Mouse (Mus musculus) layer of hippocampus, postnatal 10 days (tissue): Measurements from ENCODE around the gene Lrrc56. TPM values are rescaled to one million over a fixed set of nuclear protein-coding genes. Genes with fewer than 3 reads are reported as not detected.
A peak's percentile ranks its signal among the peaks of the same experiment; 100 is the strongest.
"Not testable (repeated sequence)": the region's sequence is repeated elsewhere in the genome, so short reads cannot be mapped to it uniquely, and the experiment has no call there.

ENCODE experiments used
- DNase-seq, 2 experiments: peaks; one replicate each; pipeline ENCODE4 v3.0.0; 2021; ENCODE audit warnings: low spot score in 2 of 2
- total RNA-seq, 2 experiments: library from RNA; stranded (reverse); gene quantifications; 2 replicates each; pipeline ENCODE4 v1.2.3; 2021

Lrrc56 gene
- total RNA-seq, 2 experiments from 2014 or later, result 5.0 to 5.8 TPM

DNA sequence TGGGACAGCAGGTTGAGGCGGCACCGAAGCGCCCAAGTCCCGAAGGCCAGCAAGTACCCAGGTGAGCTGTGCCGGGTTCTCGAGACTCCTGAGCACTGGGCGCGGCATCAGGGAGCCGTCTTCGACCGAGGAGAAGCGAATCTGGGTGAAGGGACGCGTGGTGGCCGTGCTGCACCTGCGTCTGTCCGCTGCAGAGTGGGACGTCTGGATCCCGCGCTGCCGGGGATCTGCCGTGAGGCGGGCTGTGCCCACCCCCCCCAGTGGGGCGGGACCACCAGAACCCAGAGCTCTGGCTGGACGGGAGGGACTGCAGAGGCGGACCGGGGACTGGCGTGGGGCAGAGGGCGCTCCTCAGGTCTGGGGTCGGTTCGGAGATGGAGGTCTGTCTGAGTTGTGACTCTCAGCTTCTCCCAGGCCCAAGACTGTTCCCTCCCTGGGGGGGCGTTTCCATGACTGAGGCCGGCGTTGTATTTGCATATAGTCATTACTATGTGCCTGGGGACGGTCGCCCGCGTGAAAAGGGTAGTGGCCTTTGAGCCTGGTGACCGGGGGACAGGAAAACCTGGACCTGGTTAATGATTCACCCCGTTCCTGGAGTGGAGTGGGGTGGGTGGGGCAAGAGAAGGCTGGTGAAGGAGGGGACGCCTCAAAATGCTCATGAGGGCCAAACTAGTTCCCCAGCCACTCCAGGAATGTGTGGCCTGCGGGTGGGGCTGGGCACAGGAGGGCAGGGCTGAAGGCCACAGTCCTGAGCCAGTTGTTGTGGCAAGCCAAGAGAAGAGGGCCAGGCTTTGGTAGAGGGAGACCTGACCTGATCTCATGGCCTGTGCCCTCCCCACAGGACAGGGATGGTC lies 22.1 kb downstream of the Lrrc56 start:
- peak in 1 of 2 experiments; percentile 22 for DNase-seq

DNA sequence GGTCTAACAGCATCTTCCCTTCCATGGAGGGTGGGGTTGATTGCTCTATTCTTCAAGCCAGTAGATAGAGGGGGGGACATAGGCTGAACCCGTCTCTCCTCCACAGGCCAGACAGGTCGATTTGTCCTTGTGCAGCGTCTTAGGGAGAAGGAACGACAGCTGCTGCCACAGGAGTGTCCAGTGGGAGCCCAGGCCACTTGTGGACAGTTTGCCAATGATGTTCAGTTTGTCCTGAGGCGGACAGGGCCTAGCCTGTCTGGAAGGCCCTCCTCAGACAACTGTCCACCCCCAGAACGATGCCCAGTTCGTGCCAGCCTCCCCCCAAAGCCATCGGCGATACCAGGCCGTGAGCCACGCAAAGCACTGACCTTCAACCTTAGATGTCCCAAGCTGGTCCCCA lies 22.9 kb downstream of the Lrrc56 start:
- no peak for DNase-seq

DNA sequence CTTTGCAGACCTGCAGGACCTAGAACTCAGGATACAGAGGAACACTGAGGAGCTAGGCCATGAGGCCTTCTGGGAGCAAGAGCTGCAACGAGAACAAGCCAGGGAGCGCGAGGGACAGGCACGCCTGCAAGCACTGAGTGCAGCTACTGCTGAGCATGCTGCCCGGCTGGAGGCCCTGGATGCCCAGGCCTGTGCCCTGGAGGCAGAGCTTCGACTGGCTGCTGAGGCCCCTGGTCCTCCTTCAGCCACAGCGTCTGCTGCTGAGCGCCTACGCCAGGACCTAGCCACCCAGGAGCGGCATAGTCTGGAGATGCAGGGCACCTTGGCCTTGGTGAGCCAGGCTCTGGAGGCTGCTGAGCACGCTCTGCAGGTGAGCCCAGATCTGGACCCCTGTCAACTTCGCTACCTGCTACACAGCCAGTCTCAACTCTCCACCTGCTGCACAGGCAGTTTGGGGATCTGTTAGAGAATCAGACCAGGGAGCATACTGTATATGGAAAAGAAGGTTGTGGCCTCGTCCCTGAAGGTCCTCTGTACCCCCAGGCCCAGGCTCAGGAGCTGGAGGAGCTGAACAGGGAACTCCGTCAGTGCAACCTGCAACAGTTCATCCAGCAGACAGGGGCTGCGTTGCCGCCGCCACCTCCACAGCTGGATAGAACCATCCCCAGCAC lies 23.5 kb downstream of the Lrrc56 start:
- no peak for DNase-seq

DNA sequence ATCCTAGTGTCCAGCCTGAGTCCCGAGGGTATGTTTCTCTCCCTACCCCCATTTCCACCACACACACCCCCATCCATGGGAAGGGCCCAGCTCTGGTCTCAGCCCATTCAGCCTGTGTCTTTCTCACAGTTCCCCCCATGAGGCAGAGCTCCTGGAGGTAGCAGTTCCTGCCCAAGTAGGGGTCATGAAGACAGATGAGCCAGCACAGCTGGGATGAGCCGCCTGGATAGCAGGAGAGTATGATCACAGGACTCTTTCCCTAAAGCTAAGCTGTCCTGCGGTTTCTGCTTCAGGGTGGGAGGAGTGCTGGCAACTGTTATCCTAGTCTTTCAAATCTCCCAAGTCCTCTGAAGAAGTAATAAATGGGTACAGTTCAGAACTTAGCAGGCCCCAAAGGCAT lies 24.2 kb downstream of the Lrrc56 start:
- no peak for DNase-seq

DNA sequence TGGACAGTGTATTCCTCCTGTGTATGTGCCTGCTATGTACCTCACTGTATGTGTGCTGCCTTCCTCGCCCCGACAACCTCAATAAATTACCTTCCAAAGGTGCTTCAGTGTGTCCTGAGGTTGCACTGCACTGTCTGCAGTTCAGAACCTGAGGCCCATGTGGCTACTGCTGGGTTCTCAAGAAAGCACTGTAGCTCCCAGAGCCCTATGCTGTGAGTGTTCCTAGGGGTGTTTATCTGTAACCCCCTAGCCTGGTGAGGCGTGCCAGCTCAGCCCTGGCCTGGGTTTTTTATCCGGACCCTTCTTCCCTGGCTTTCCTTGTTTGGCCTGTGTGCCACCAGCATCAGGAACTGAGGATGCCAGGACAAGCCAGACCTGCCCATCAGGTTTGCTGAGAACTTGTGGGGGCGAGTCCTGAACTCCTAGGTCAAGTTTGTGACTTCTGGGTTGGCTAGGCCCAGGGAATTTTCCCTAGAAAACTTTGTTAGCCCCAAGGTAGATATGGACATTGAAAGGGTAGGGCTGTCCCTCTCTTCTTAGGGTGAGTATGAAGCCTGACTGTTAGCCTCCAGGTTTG lies 24.7 kb downstream of the Lrrc56 start:
- DNase-seq, result no peak

DNA sequence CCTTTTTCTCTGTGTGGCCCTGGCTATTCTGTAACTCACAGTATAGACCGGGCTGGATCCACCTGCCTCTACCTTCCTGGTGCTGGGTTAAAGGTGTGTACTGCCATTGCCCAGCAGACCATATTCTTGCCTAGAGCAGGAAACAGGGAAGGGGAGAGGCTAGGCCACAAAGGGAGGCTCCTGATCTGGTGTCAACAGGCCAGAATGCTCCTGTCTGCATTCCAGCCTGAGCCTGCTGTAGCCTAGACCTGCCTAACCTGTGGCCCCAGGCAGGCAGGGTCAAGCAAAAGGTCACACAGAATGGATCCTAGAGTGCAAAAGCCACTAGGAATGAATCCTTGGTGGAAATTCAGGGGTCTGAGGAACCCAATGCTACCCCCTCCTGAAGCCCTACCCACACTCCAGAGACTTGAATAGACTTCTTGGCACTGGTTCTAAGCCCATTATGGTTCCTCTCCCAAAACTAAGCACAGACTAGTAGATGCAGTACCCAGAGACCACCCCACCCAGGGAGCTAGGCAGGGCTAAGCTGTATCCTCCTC lies 25.7 kb downstream of the Lrrc56 start:
- DNase-seq, result no peak

DNA sequence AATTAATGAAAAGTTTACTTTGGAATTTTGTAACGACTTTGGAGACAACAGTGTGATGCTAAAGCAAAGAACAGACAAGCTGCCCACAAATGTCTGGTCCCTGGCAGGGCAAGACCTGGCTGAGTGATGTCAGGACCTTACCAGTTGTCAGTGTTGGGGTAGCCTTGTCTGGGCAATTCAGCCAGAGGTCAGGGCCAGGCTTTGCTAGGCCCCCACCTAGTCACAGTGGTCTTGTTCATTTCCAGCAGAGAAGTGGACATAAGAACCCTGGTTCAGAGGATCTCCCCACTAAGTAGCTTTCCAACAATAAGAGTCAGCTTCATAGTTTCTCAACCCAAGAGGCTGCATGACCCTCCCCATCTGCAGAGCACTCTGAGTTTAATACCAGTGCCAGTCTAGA lies 26.4 kb downstream of the Lrrc56 start:
- no peak for DNase-seq

DNA sequence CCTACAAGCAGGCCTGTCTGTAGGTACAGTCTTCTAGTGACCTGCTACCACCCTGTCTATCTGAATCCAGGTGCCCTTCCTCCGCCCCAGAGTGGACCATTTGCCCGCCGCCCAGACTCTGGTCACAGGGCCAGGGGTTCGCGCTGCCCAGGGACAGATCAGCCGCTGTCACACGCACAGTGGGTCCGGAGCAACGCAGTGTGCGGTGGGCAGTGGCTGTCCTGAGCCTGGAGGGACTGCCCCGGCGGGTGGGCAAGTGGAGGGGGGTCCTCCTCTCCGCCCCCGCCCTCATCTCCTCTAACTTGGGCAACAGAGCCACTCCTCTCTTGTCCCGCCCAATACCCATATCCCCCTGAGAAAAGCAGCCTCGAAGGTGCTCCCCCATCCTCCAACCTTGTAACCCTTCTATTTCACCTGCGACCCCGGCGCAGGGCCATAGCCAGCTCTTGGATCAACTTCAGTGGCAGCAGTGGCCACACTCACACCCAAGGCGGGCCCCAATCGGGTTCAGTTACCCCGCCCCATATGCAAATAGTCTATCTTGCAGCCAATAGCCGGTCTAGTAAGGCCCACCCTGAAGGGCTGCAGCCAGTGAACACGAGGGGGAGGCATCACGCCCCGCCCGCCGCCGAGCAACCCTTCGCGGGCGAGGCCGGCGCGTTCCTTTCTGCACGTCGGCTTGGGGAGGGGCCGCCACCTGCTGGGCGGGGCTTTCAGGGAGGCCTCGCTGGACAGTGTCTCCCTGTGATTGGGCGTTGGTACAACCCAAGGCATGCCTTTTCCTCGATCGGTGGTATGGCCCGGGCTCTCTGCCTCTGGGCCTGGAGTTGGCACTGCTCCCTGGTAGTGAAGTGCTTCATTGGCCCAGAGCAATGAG lies 27.5 kb downstream of the Lrrc56 start:
- DNase-seq, result peak; percentile 91 to 93

DNA sequence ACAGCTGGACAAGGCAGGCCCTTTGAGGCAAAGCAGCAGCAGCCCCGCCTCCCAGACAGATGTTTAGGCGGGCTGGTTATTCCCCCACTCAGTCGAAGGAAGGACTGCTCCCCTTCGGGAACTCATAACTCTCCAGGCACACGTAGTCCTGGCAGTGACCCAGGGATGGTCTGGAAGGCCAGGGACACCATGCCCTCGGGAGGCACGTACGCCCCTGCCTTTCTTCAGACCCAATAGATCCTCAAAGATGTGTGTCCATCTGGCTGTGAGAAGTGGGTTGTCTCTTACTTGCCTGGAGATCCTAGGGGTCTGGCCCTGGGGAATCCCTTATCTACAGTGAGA lies 28.1 kb downstream of the Lrrc56 start:
- no peak for DNase-seq

DNA sequence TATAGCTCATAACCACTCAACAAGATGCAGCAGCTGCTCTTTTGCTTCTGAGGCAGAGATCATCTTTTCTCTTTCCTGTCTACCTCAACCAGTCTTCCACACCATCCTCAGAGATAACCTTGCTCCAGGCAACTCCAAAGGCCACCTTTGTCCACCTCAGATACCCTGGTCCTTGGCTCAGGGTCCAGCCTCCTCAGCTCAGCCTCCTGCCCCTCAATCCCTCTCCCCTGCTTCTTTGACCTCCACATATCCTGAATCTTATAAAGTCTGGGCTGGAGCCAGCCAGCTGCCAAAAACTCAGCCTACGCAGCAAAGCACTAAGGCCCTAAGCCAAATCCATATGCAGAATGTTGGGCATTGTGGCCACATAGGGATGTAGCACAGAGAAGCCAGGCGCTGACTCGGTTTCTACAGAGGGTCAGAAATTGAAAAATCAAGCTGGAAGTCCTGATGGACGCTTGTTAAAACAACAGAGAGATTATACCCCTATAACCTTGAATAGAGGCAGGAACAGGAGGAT lies 28.8 kb downstream of the Lrrc56 start:
- DNase-seq, result no peak

DNA sequence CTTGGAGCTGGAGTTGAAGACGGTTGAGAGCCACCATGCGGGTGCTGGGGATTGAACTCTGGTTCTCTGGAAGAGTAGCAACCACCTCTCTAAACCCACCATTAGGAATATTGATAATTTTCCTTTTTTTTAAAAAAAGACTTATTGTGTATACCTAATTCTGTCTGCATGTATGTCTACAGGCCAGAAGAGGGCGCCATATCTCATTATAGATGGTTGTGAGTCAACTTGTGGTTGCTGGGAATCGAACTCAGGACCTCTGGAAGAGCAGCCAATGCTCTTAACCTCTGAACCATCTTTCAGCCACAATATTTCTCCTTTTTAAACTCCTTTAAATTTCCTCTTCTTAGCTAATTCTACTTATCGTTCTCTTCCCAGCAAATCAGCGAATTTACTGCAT lies 32.6 kb downstream of the Lrrc56 start:
- no peak for DNase-seq

DNA sequence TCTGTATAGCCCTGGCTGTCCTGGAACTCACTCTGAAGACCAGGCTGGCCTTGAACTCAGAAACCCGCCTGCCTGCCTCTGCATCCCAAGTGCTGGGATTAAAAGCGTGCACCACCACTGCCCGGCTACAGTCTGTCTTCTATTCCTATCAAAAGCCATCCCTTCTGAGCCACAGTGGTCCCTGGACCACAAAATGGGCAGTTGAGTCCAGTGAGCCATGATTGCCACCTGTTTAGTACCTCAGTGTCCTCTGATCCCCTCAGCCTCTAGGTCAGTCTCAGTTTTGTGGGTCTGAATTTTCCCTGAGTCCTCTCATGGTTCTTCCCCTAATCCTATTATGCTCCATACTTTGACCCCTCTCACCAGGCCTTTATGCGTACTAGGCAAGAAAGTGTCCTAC lies 33.8 kb downstream of the Lrrc56 start:
- DNase-seq, result no peak

DNA sequence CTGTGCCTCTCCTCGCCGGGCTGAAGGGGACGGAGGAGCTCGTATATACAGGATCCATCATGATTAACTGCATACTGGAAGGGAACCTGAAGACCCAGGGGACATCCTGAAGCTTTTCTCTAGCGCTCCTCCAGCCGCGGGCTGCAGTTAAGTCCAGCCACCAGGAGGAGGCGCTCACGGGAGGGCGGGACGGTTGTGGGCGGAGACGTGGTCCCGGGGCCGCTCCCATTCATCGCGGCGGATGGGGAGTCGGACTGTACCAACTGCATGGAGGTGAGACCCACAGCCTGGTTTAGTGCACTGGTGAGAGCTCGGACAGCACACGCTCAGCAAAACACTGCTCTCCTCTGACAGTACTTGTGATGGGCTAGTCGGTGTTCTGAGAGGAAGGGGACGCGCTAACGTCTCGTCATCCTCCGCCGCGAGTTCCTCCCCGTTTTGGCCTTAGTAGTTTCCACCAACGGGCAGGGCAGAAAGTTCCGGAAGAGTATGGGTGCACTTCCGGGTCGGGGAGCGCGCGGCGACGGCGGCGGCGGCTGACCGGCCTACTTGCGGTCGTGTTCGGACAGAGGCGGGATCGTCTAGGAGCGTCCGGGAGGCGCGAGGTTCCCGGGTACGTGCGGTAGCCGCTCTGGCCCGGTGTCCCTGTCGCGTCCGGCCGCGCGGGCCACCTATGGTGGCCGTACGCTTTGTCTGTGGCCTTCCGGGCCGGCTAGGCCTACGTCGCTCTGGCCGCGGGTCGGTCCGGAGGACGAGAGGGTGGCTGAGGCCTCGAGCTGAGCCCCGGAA lies 34.5 kb downstream of the Lrrc56 start, which contains the start of gene Phrf1:
Gene Phrf1, plus strand, starts transcription at position 506 of the 789 bp plus-strand sequence.
- peak; percentile 97 for DNase-seq

DNA sequence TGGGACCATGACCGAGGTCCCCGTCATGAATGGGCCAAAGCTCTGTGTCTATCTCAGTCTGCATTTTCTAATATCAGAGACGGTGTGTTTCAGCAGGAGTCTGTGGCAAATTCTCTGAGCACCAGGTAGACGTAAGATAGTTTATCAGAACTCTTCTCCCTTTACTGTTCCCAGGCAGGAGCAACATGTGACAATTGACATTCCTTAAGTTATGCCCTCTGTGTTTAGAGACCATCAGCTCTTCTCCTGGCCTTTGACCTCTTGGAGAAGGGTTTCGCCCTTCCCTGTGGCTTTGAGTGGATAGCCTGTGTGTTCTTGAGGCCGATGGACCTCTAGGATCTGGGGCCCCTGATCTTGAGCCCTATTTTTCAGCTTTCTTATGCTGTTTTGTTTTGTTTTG lies 35.7 kb downstream of the Lrrc56 start:
- DNase-seq, result no peak

DNA sequence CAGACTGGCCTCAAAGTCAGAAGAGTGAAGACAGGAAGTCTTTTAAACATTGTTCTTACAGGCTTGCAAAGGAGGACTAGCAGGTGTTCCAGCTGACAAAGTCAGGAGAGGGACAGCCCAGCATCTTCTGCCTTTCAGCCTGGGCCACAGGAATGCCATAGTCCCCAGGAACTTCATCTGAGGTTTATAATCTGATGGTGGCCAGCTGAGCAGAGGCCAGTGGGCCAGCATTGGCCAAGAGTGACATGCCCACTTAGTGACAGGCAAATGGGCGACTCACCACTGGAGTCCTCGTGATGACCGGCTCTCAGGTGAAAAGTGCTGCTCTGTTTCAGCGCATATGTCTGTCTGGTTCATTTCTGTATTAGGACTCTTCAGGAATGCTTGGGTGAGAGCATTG lies 36.6 kb downstream of the Lrrc56 start:
- DNase-seq, result no peak

DNA sequence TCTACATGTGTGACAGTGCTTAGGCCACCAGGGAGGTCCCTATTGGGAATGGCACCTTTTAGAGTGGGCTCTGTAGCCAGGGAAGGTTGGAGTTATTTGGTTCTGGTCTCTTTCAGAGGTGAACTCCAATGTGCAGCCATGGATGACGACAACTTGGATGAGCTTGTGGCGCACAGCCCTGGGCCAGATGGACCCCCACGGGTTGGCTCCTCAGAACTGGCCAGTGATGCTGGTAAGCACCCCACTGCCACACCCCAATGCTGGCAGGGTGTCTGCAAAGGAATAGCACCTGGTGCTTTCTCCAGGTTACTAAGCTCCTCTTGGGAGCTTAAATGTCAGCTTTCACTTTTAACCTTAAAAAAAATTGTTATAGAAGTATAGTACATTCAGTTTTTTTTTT lies 37.2 kb downstream of the Lrrc56 start:
- DNase-seq, result no peak

DNA sequence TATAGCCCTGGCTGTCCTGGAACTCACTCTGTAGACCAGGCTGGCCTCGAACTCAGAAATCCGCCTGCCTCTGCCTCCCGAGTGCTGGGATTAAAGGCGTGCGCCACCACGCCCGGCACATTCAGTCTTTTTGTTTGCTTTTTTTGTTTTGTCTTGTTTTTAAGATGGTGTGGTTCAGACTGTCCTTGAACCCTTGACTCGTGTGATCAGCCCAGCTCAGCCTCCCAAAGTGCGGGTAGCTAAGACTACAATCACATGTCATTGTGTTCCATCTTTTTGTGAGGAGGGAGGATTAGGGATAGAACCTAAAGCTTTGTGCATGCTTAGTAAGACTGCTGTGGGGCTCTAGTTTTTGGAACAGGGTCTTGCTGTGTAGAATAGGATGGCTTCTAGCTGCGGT lies 37.6 kb downstream of the Lrrc56 start:
- DNase-seq, result no peak

DNA sequence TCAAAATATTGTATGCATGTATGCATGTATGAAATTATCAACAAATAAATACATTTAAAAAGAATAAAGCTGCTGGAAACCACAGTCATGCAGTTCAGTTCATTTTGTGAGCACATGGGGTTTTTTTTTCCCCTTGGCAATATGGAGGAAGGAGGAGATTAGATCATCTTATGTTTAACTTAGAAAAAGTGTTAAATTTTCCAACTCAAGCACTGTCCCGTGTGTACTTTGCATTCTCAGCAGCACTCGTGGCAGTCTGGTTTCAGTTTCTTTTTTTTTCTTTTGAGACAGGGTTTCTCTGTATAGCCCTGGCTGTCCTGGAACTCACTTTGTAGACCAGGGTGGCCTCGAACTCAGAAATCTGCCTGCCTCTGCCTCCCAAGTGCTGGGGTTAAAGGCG lies 56.5 kb downstream of the Lrrc56 start:
- DNase-seq, result not testable (repeated sequence)

DNA sequence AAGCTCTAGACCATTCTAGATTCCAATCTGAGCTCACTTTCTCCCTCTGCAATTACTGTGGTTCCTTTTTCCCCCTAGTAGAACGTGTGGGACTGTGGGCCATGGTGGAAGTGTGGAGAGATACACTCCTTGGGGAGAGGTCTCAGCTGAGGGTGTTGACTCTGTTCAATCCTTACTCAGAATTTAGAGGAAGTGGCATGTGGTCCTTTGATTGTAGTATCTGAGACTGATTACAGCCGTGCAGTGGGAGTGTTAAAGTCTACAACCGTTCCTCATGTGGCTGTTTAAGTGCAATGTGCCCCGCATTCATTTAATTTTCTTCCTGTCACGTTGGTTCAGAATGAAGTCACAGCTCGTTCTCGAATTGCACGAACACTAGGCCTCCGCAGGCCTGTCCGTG lies 62.2 kb downstream of the Lrrc56 start:
- DNase-seq, result no peak
